Mouse (Mus musculus) lung, embryonic 14.5 days (tissue): Measurements from ENCODE around the gene Sez6. TPM values are rescaled to one million over a fixed set of nuclear protein-coding genes. Genes with fewer than 3 reads are reported as not detected.

ENCODE experiments used
- ATAC-seq: fragments of 200-750 bp; cut with Nextera tagmentation; 2 replicates; pipeline ENCODE4 v1.8.0; 2017; ENCODE audit warnings: mild to moderate bottlenecking, moderate TSS enrichment, moderate library complexity; ENCODE audit not compliant: insufficient read depth
- DNase-seq: peaks from one replicate; pipeline ENCODE4 v3.0.0-alpha.2; 2015
- H3K27ac ChIP-seq: fragments of 300-500 bp; sonication (generic); 2 replicates; pipeline ENCODE4 v1.5.1; 2014; ENCODE audit warnings: low read depth, mild to moderate bottlenecking, moderate library complexity
- H3K27me3 ChIP-seq: fragments of 300-500 bp; sonication (generic); 2 replicates; pipeline ENCODE4 v1.6.1; 2014; ENCODE audit warnings: low read length, control low read depth; ENCODE audit not compliant: insufficient read depth
- H3K36me3 ChIP-seq: fragments of 300-500 bp; sonication (generic); 2 replicates; pipeline ENCODE4 v1.6.1; 2014; ENCODE audit warnings: control low read depth; ENCODE audit not compliant: insufficient read depth
- H3K4me1 ChIP-seq: fragments of 300-500 bp; sonication (generic); 2 replicates; pipeline ENCODE4 v1.6.1; 2014; ENCODE audit warnings: antibody characterized with exemption, control low read depth; ENCODE audit not compliant: insufficient read depth
- H3K4me2 ChIP-seq: fragments of 300-500 bp; sonication (generic); 2 replicates; pipeline ENCODE4 v1.6.1; 2014; ENCODE audit warnings: mild to moderate bottlenecking
- H3K4me3 ChIP-seq: fragments of 300-500 bp; sonication (generic); 2 replicates; pipeline ENCODE4 v1.5.1; 2014; ENCODE audit warnings: low read depth, low read length
- H3K9ac ChIP-seq: fragments of 300-500 bp; sonication (generic); 2 replicates; pipeline ENCODE4 v1.6.1; 2014
- H3K9me3 ChIP-seq: fragments of 300-500 bp; sonication (generic); 2 replicates; pipeline ENCODE4 v1.6.1; 2016; ENCODE audit warnings: low read depth, low read length, control low read depth
- CTCF ChIP-seq: IDR thresholded peaks from 2 replicates; pipeline ENCODE4 v1.5.1; 2016; ENCODE audit warnings: antibody characterized with exemption, low read depth
- WGBS: fragments of 180-500 bp; shearing (Covaris S2); extraction: QIAGEN DNeasy Blood & Tissue Kit; methylation state at CpG from one replicate; pipeline ENCODE4 v1.1.7; 2014; 5-methylcytosine and 5-hydroxymethylcytosine counted together
- polyA plus RNA-seq: library from polyadenylated mRNA; unstranded; fragments of >200 nt; fragmentation: Nextera tagmentation; extraction: Ambion mirVana; gene quantifications from 2 replicates; pipeline ENCODE4 v1.2.1, GENCODE M21; 2014

The Sez6 gene
- polyA plus RNA-seq, 1 experiment from 2014 or later, result 0.22 TPM

DNA sequence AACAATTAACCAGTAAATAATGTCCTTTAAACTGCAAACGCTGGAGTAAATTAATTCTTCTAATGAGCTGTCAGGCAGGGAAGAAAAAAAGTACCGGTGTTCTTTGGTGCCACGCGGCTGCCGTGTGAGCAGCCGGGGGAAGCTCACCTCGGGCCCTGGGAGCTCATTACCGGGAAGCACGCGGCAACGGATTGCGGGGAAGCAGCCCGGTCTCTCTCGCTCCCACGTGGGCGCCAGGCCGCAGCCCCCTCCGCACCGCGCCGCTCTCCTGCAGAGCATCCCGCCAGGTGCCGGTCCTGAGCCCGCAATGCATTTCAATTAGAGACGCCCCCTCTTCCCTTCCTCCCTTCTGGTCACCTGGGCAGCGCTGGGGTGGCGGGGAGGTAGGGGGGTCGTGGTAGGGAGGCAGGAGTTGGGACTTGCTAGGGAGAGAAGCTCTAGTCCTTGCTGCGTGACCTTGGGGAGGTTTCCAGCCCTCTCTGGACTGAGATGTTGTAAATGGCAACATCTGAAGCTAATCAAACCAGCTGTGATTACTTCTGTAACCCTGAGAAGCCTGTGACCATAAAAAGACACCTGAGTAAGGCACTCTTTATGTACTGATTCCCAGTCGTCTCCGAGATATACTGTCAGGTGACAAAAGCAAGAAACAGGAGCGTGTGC, 15.9 kb upstream of the Sez6 start:
- no peak overlapping the region for H3K9ac ChIP-seq
- no peaks in the 10 kb centered on the region for H3K9me3 ChIP-seq
- H3K4me1 ChIP-seq, result no peaks in the 10 kb centered on the region
- no peak overlapping the region for H3K4me2 ChIP-seq
- DNase-seq (no peak), ATAC-seq (no peak)
- H3K27ac ChIP-seq, result no peak overlapping the region
- no peak for TF ChIP-seq CTCF
- H3K27me3 ChIP-seq, result peaks cover 44% of the 10 kb centered on the region
- WGBS, result 4% methylated on average over 32 of the region's 32 CpGs
- no peaks in the 10 kb centered on the region for H3K36me3 ChIP-seq
- H3K4me3 ChIP-seq, result no peak overlapping the region

DNA sequence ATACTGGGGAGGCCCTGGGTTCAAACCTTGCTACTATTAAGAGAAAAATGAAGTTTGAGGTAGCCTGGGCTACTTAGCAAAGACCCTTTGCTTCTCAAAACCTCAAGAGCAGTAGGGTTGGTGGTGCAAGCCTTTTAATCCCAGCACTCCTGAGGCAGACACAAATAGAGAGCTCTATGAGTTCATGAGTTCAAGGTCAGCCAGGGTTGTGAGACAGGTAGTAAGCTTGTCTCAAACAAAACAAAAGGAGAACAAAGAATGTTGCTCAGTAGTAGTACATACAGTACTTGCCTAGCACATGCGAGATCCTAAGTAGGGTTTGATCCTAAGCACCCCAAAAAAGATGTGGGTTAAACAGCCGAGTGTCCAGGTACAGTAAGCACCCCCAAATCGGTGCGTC, 13.9 kb upstream of the Sez6 start:
- Histone ChIP-seq H3K9me3 (no peaks in the 10 kb centered on the region), H3K27me3 (peaks cover 45% of the 10 kb centered on the region), H3K4me2 (no peak overlapping the region), H3K4me3 (no peak overlapping the region), H3K4me1 (no peaks in the 10 kb centered on the region), H3K27ac (no peak overlapping the region), H3K9ac (no peak overlapping the region), H3K36me3 (no peaks in the 10 kb centered on the region)
- TF ChIP-seq CTCF, result no peak
- ATAC-seq, result no peak
- DNase-seq, result no peak
- WGBS, result 68% methylated on average over 4 of the region's 4 CpGs

DNA sequence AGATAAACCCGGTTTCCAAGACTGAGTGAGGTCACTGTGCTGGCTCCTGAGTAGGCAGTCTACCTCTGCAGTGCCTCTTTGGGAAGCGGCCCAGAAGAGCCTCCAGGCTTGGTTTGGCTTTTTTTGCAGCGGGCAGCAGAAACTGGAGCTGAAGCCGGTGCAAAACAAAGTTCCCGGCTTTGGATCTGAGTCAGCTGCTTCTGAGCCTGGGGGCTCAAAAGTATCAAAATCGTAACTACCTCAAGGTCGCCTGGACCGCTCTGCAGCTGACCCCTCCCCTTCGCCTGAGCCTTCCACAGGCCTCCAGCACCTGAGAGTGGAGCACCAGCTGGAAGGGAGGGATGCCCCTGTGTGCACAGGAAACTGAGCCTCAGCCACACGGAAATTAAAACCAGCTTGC, 13.4 kb upstream of the Sez6 start:
- Histone ChIP-seq H3K27me3 (peaks cover 45% of the 10 kb centered on the region), H3K36me3 (no peaks in the 10 kb centered on the region), H3K4me2 (no peak overlapping the region), H3K27ac (no peak overlapping the region), H3K4me3 (no peak overlapping the region), H3K9ac (no peak overlapping the region), H3K9me3 (no peaks in the 10 kb centered on the region), H3K4me1 (no peaks in the 10 kb centered on the region)
- DNase-seq (no peak), ATAC-seq (no peak)
- WGBS, result 37% methylated on average over 10 of the region's 10 CpGs
- no peak for TF ChIP-seq CTCF

- Histone ChIP-seq H3K4me1 (no peaks in the 10 kb centered on the region), H3K4me2 (no peak overlapping the region), H3K9me3 (no peaks in the 10 kb centered on the region), H3K27me3 (peaks cover 6% of the 10 kb centered on the region; the same call in 1 of the 2 replicates), H3K36me3 (no peaks in the 10 kb centered on the region), H3K27ac (no peak overlapping the region), H3K9ac (no peak overlapping the region), H3K4me3 (no peak overlapping the region)
- TF ChIP-seq CTCF, result no peak
- 77% methylated on average over 4 of the region's 4 CpGs for WGBS
- DNase-seq (no peak), ATAC-seq (no peak)
Measured at GRCm38 (mm10) chr11:77923285-77923684, 7.3 kb upstream of the Sez6 start.

- ATAC-seq, result no peak
- Histone ChIP-seq H3K27me3 (peaks cover 8% of the 10 kb centered on the region), H3K4me1 (peaks cover 2% of the 10 kb centered on the region; the same call in 1 of the 2 replicates), H3K4me3 (no peak overlapping the region), H3K36me3 (no peaks in the 10 kb centered on the region), H3K27ac (no peak overlapping the region), H3K9me3 (no peaks in the 10 kb centered on the region), H3K9ac (no peak overlapping the region), H3K4me2 (no peak overlapping the region)
- 35% methylated on average over 9 of the region's 9 CpGs for WGBS
- DNase-seq, result no peak
- TF ChIP-seq CTCF, result no peak
Measured at GRCm38 (mm10) chr11:77925836-77926657, 4.6 kb upstream of the Sez6 start.

GRCm38 (mm10) chr11:77926666-77927065, 3.9 kb upstream of the Sez6 start:
- peaks cover 8% of the 10 kb centered on the region; the same call in 1 of the 2 replicates for H3K4me1 ChIP-seq
- no peaks in the 10 kb centered on the region for H3K9me3 ChIP-seq
- H3K4me3 ChIP-seq, result no peak overlapping the region
- no peak overlapping the region for H3K9ac ChIP-seq
- WGBS, result 15% methylated on average over 9 of the region's 9 CpGs
- no peak for ATAC-seq
- no peak overlapping the region for H3K27ac ChIP-seq
- H3K27me3 ChIP-seq, result peaks cover 14% of the 10 kb centered on the region
- no peak for DNase-seq
- H3K4me2 ChIP-seq, result no peak overlapping the region
- TF ChIP-seq CTCF, result no peak
- no peaks in the 10 kb centered on the region for H3K36me3 ChIP-seq

DNA sequence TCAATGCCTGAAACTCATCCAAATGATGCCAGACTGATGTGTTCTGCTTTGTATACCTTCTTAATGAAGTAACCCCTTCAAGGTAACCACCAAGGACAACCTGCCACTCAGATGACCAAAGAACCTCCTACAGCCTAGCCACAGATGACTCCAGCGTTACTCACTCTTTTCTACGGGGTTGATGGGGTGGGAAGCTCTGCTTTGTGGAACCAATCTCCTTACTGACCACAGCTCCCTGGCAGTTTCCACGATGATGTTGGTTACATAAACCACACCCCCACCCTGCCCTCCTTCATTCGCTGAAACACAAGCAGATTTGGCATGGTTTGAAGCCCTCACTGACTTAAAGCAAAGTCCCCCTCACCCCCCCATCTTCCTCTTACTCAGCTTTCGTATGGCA, 2.8 kb upstream of the Sez6 start:
- no peak for TF ChIP-seq CTCF
- H3K36me3 ChIP-seq, result no peaks in the 10 kb centered on the region
- no peak overlapping the region for H3K9ac ChIP-seq
- H3K27ac ChIP-seq, result no peak overlapping the region
- DNase-seq, result no peak
- peaks cover 24% of the 10 kb centered on the region for H3K27me3 ChIP-seq
- ATAC-seq, result no peak
- H3K4me3 ChIP-seq, result no peak overlapping the region
- WGBS, result 54% methylated on average over 5 of the region's 5 CpGs
- peaks cover 8% of the 10 kb centered on the region; the same call in 1 of the 2 replicates for H3K4me1 ChIP-seq
- H3K4me2 ChIP-seq, result no peak overlapping the region
- no peaks in the 10 kb centered on the region for H3K9me3 ChIP-seq
